Mouse (Mus musculus) testis, adult 2 months (tissue): Measurements from ENCODE around the gene Zfp612. TPM values are rescaled to one million over a fixed set of nuclear protein-coding genes. Genes with fewer than 3 reads are reported as not detected.
A peak's percentile ranks its signal among the peaks of the same experiment; 100 is the strongest.

Experiments used
- H3K27ac ChIP-seq: fragments of 200-500 bp; 2 replicates; pipeline ENCODE4 v1.5.1; 2012; ENCODE audit warnings: low read depth, low read length; ENCODE audit not compliant: control insufficient read depth, insufficient read depth
- H3K27me3 ChIP-seq: fragments of 200-500 bp; 2 replicates; pipeline ENCODE4 v1.6.1; 2012; ENCODE audit warnings: mild to moderate bottlenecking, low read length, moderate library complexity; ENCODE audit not compliant: control insufficient read depth, insufficient read depth
- H3K36me3 ChIP-seq: fragments of 200-500 bp; 2 replicates; pipeline ENCODE4 v1.6.1; 2012; ENCODE audit warnings: mild to moderate bottlenecking, low read length; ENCODE audit not compliant: control insufficient read depth, insufficient read depth
- H3K4me1 ChIP-seq: fragments of 200-500 bp; 2 replicates; pipeline ENCODE4 v1.6.1; 2012; ENCODE audit warnings: low read length; ENCODE audit not compliant: control insufficient read depth, insufficient read depth
- H3K4me3 ChIP-seq: fragments of 200-500 bp; 2 replicates; pipeline ENCODE4 v1.5.1; 2012; ENCODE audit warnings: low read depth, mild to moderate bottlenecking, low read length, moderate library complexity, mixed read lengths; ENCODE audit not compliant: control insufficient read depth
- CTCF ChIP-seq: fragments of 200-500 bp; IDR thresholded peaks from 2 replicates; pipeline ENCODE4 v1.5.1; 2012; ENCODE audit warnings: low read depth, mild to moderate bottlenecking, inconsistent platforms, low read length, moderate library complexity; ENCODE audit not compliant: control insufficient read depth, insufficient read depth, insufficient replicate concordance
- POLR2A ChIP-seq: fragments of 200-500 bp; IDR thresholded peaks from 2 replicates; pipeline ENCODE4 v1.6.1; 2012; ENCODE audit warnings: low read depth, mild to moderate bottlenecking, inconsistent platforms, low read length, moderate library complexity; ENCODE audit not compliant: control insufficient read depth
- polyA plus RNA-seq: library from polyadenylated mRNA; depleted of rRNA; stranded (reverse); fragments of >200 nt; gene quantifications from 2 replicates; pipeline ENCODE4 v1.2.3, GENCODE M21; 2012

Gene Zfp612
- polyA plus RNA-seq, 1 experiment: 4.9 TPM

GRCm38 (mm10) chr8:110074496-110074895 is 5.0 kb upstream of the Zfp612 start:
- Histone ChIP-seq H3K36me3 (no peaks in the 10 kb centered on the region), H3K27ac (no peak overlapping the region), H3K4me1 (peaks cover 5% of the 10 kb centered on the region), H3K27me3 (no peaks in the 10 kb centered on the region), H3K4me3 (no peak overlapping the region)
- TF ChIP-seq CTCF: no peak
- no peak for TF ChIP-seq POLR2A

GRCm38 (mm10) chr8:110082416-110083105 is 3.0 kb downstream of the Zfp612 start:
- H3K27ac ChIP-seq: no peak overlapping the region
- H3K4me1 ChIP-seq: peaks cover 3% of the 10 kb centered on the region
- no peaks in the 10 kb centered on the region for H3K27me3 ChIP-seq
- no peak overlapping the region for H3K4me3 ChIP-seq
- TF ChIP-seq POLR2A (no peak), CTCF (no peak)
- H3K36me3 ChIP-seq: no peaks in the 10 kb centered on the region; the same call in 1 of the 2 replicates

DNA sequence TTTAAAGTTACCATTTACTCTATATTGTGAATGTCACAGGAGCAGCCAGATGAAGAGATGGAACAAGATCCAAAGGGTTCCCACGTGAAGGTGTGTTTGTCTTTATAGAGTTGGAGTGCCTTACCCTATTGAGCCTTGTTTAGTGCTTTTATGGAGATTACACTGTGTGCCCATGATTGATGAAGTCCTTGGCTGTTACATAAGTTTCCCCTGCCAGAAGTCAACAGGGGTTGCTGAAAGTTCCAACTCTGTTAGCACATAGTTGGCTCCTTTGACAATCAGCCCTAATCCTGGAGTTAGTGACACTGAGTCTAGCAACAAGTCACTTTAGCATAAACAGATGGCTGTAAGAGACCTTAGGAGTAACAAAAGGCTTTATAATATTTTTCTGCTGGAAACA is 12.3 kb downstream of the Zfp612 start:
- Histone ChIP-seq H3K4me3 (no peak overlapping the region), H3K36me3 (no peaks in the 10 kb centered on the region; the same call in 1 of the 2 replicates), H3K27ac (no peak overlapping the region), H3K4me1 (no peaks in the 10 kb centered on the region), H3K27me3 (no peaks in the 10 kb centered on the region)
- TF ChIP-seq CTCF (no peak), POLR2A (no peak)

DNA sequence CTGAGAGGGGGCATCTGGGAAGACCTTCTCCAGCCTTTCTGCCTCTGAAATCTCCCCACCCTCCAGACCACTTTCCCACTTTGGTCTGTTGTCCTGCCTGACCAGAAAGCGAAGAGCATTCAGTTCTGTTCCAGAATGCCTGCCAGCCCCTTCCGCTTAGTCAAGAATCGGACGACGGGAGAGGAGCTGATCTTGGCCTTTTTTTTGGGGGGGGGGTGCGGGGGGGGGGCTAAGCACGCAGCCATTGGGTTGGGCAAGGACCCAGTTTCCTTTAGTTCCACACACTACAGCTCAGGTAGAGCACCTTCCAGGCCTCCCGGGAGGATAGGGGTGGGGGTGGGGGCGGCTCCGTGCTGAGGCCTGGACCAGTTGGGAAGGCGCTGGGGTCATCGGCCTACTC is 21.4 kb downstream of the Zfp612 start, which contains the start of gene Gm21964:
Gene Gm21964, plus strand, starts transcription at position 301 of the 400 bp plus-strand sequence.
- TF ChIP-seq POLR2A (no peak), CTCF (no peak)
- H3K4me1 ChIP-seq: peaks cover 9% of the 10 kb centered on the region

DNA sequence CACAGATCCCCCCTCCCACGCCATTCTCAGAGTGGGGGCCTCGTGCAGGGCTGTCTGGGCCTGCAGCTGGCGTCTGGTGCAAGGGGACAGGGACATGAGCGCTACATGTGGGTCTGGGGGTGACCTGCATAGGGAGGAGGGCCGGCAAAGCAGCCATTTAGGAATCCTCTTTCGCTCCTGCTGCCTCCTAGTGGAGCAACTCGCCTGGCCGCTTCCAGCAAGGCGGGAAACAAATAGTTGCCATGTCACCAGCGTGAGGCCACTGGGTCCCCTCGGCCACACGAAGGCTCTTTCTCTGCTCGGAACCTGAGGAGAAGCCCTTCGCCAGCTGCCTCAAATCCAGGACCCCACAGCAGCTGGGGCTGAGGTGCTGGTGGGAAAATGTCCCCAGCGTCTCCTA is 22.1 kb downstream of the Zfp612 start:
- Histone ChIP-seq H3K27ac (no peak overlapping the region), H3K4me3 (peak overlapping the region; percentile 69), H3K27me3 (no peaks in the 10 kb centered on the region), H3K4me1 (peaks cover 9% of the 10 kb centered on the region), H3K36me3 (no peaks in the 10 kb centered on the region)
- TF ChIP-seq CTCF (no peak), POLR2A (no peak)

More for the DNA sequence above, 21.4 kb downstream of the Zfp612 start, which contains the start of gene Gm21964:
- no peak within 1 kb of the TSS for H3K27ac ChIP-seq
- no peaks in the 10 kb centered on the region for H3K36me3 ChIP-seq
- peak within 1 kb of the TSS; percentile 69 for H3K4me3 ChIP-seq
- no peaks in the 10 kb centered on the region for H3K27me3 ChIP-seq

- TF ChIP-seq POLR2A (no peak), CTCF (no peak)
- Histone ChIP-seq H3K27ac (no peak within 1 kb of the TSS), H3K4me1 (peaks cover 9% of the 10 kb centered on the region), H3K27me3 (no peaks in the 10 kb centered on the region), H3K4me3 (peak within 1 kb of the TSS; percentile 69), H3K36me3 (no peaks in the 10 kb centered on the region)
These were observed 23.1 kb downstream of the Zfp612 start, which contains the start of gene Gm17720 for GRCm38 (mm10) chr8:110102653-110103052. Gene Gm17720 (minus strand): TSS chr8:110102753.

- peaks cover 6% of the 10 kb centered on the region for H3K36me3 ChIP-seq
- peak overlapping the region; percentile 93 for H3K4me3 ChIP-seq
- no peak for TF ChIP-seq POLR2A
- TF ChIP-seq CTCF: no peak; the same call in 1 of the 2 replicates
- H3K27ac ChIP-seq: no peak overlapping the region
- H3K27me3 ChIP-seq: no peaks in the 10 kb centered on the region
- H3K4me1 ChIP-seq: peaks cover 16% of the 10 kb centered on the region
These were observed 40.2 kb downstream of the Zfp612 start for GRCm38 (mm10) chr8:110119715-110120114.
